Comparison of ENCODE assay signal across 10 mouse cellular contexts in the genomic region with DNA sequence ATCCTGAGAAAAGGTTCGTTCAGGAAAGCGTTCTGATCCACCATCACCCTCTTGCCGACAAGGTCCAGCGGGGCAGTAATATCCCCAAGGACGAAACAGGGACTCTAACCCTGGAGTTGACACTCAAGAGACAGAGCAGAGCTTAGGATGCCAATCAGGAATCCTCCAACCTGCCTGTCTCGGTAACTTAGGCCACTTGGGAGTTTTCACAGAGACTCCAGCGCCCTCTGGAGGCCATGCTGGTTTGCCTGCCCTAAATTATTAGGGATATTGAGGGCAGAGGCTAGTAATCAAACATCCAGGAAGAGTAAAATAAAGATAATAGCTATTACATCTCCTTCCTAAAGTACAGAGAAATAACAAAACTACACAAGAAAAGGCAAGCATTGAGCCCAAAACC. TPM values are rescaled to one million over a fixed set of nuclear protein-coding genes. Genes with fewer than 3 reads are reported as not detected.
A peak's percentile ranks its signal among the peaks of the same experiment; 100 is the strongest.
DNase-seq lines count a peak whose midpoint lies in the region; ATAC-seq and TF ChIP-seq lines count a peak whose summit lies in the region.
"Had no signal": no experiment of that assay in that cellular context is flagged by ENCODE, and none has a peak within 500 bp of the region (broad histone marks: within the 10 kb centered on the region; RNA-seq: fewer than 3 reads in every experiment).

No protein-coding gene starts in this region.

- no peaks in the 10 kb centered on the region for H3K36me3 ChIP-seq in stomach, postnatal 0 days (ENCODE audit: control insufficient read depth, insufficient read depth, low read length)
- H3K36me3 ChIP-seq: G1E; hindbrain, embryonic 15.5 days had no signal

- 46% methylated on average over 7 of the region's 7 CpGs for WGBS in lung, adult 2 months
- 49% methylated on average over 7 of the region's 7 CpGs for WGBS in stomach, postnatal 0 days

- H3K27ac ChIP-seq in stomach, postnatal 0 days (replicated peaks) = no peak overlapping the region
- H3K27ac ChIP-seq: hindbrain, embryonic 15.5 days had no signal

- no peak overlapping the region for H3K4me3 ChIP-seq in lung, adult 2 months (replicated peaks; ENCODE audit: extremely low read depth, low read depth, low read length)
- H3K4me3 ChIP-seq in stomach, postnatal 0 days (ENCODE audit: low read depth, low read length) = no peak overlapping the region
- H3K4me3 ChIP-seq: hindbrain, embryonic 15.5 days had no signal

- H3K27me3 ChIP-seq in stomach, postnatal 0 days (ENCODE audit: control insufficient read depth, insufficient read depth, low read length) = no peaks in the 10 kb centered on the region
- H3K27me3 ChIP-seq: hindbrain, embryonic 15.5 days had no signal

- H3K4me1 ChIP-seq in lung, adult 2 months (ENCODE audit: control insufficient read depth, insufficient read depth, low read length) = no peaks in the 10 kb centered on the region
- no peaks in the 10 kb centered on the region for H3K4me1 ChIP-seq in stomach, postnatal 0 days (replicated peaks; ENCODE audit: control insufficient read depth, insufficient read depth)
- H3K4me1 ChIP-seq: hindbrain, embryonic 15.5 days had no signal

- peak; percentile 73 for DNase-seq in gastrocnemius, adult 18-20 months (ENCODE audit: low spot score)
- DNase-seq in gastrocnemius, postnatal 25 days = no peak
- peak; percentile 36 for DNase-seq in urinary bladder, adult 2 months (ENCODE audit: low spot score)
- DNase-seq in urinary bladder, postnatal 4 days (ENCODE audit: low spot score in 2 of 2) = no peak
- DNase-seq in cerebellum, postnatal 36 days = peak; percentile 81 to 82
- peak; percentile 46 for DNase-seq in induced T-regulatory cell, adult 2 months (ENCODE audit: low read depth)
- DNase-seq in lung, adult 2 months = peak; percentile 68
- DNase-seq in stomach, postnatal 0 days (ENCODE audit: low spot score) = peak; percentile 67

- ATAC-seq in stomach, postnatal 0 days (ENCODE audit: low FRiP score, low TSS enrichment) = no peak

- TF ChIP-seq EP300 in stomach, postnatal 0 days (optimal IDR thresholded peaks at IDR 0.05) = no peak

- TF ChIP-seq POLR2A in lung, adult 2 months (IDR thresholded peaks at IDR 0.05; ENCODE audit: borderline replicate concordance, extremely low read depth, low read depth, low read length) = no peak

- peak; percentile 71; the same call in 1 of the 2 replicates for TF ChIP-seq CTCF in lung, adult 2 months (IDR thresholded peaks at IDR 0.05; ENCODE audit: insufficient read depth, low read length)
- peak; percentile 79 for TF ChIP-seq CTCF in stomach, postnatal 0 days (IDR thresholded peaks at IDR 0.05; ENCODE audit: low read depth)

- H3K4me2 ChIP-seq in stomach, postnatal 0 days (replicated peaks; ENCODE audit: low read depth) = no peak overlapping the region
- H3K4me2 ChIP-seq: hindbrain, embryonic 15.5 days had no signal

- no peaks in the 10 kb centered on the region for H3K9me3 ChIP-seq in stomach, postnatal 0 days (ENCODE audit: control insufficient read depth, low read length)
- H3K9me3 ChIP-seq: G1E; hindbrain, embryonic 15.5 days had no signal

- no peak overlapping the region for H3K9ac ChIP-seq in stomach, postnatal 0 days (ENCODE audit: low read length)
- H3K9ac ChIP-seq: hindbrain, embryonic 15.5 days had no signal

RNA-seq across cellular contexts. Expression of gene Usp44, which starts 54.0 kb away (rescaled TPM):
- total RNA-seq in gastrocnemius, adult 18-20 months (2021) = under 1 TPM; 0.17 to 0.57 TPM
- under 1 TPM; 0.46 to 0.49 TPM for total RNA-seq in gastrocnemius, postnatal 25 days (2021)
- polyA plus RNA-seq in urinary bladder, adult 2 months (2012; rRNA removed) = not detected in 2 replicates
- 0.24 and 0.37 TPM in 2 replicates for polyA plus RNA-seq in lung, adult 2 months (2012; rRNA removed)
- polyA plus RNA-seq in stomach, postnatal 0 days (2015; fragmentation: Nextera tagmentation; extraction: Ambion mirVana) = not detected in 2 replicates

Comparison
In these comparisons a context has a peak if more than half of its experiments do, and no peak if none do; other contexts are left out.
1. DNase-seq: peak in gastrocnemius, adult 18-20 months (single experiment), urinary bladder, adult 2 months (single experiment), cerebellum, postnatal 36 days (2 of 2), induced T-regulatory cell, adult 2 months (single experiment), lung, adult 2 months (single experiment) and stomach, postnatal 0 days (single experiment); none in gastrocnemius, postnatal 25 days (single experiment) and urinary bladder, postnatal 4 days (0 of 2).